ENCODE assay signal across 8 mouse cellular contexts in genomic region chr14:73552341-73553121, GRCm38 (mm10). TPM values are rescaled to one million over a fixed set of nuclear protein-coding genes. Genes with fewer than 3 reads are reported as not detected.
DNase-seq lines count a peak whose midpoint lies in the region; ATAC-seq and TF ChIP-seq lines count a peak whose summit lies in the region.

No protein-coding gene starts in this region.

- no peak overlapping the region for H3K27ac ChIP-seq in ES-Bruce4 (ENCODE audit: insufficient read depth, low read length)
- H3K27ac ChIP-seq in forebrain, embryonic 13.5 days: peak overlapping the region; percentile 64; the same call in 1 of the 2 replicates
- peak overlapping the region; percentile 84 for H3K27ac ChIP-seq in liver, postnatal 0 days (ENCODE audit: low read depth)
- H3K27ac ChIP-seq in neural tube, embryonic 14.5 days (ENCODE audit: low read depth, low read length): peak overlapping the region; percentile 60

- no peaks in the 10 kb centered on the region for H3K27me3 ChIP-seq in ES-Bruce4 (ENCODE audit: control insufficient read depth, insufficient read depth, low read length, poor library complexity, severe bottlenecking)
- no peaks in the 10 kb centered on the region for H3K27me3 ChIP-seq in forebrain, embryonic 13.5 days
- H3K27me3 ChIP-seq in liver, postnatal 0 days (ENCODE audit: insufficient read depth, low read length): no peaks in the 10 kb centered on the region
- H3K27me3 ChIP-seq in neural tube, embryonic 14.5 days (ENCODE audit: control insufficient read depth, insufficient read depth, low read length): no peaks in the 10 kb centered on the region

- intact Hi-C loops in heart, postnatal 10 days (cut with DNase I): no loop called here

- no peak for TF ChIP-seq POLR2A in ES-Bruce4 (IDR thresholded peaks at IDR 0.05; ENCODE audit: insufficient read depth, low read length)

- H3K36me3 ChIP-seq in ES-Bruce4 (ENCODE audit: control insufficient read depth, insufficient read depth, low read length, poor library complexity, severe bottlenecking): no peaks in the 10 kb centered on the region
- peaks cover 9% of the 10 kb centered on the region for H3K36me3 ChIP-seq in forebrain, embryonic 13.5 days (ENCODE audit: poor library complexity, severe bottlenecking)
- no peaks in the 10 kb centered on the region; the same call in 1 of the 2 replicates for H3K36me3 ChIP-seq in liver, postnatal 0 days (replicated peaks; ENCODE audit: insufficient read depth, low read length)
- no peaks in the 10 kb centered on the region for H3K36me3 ChIP-seq in neural tube, embryonic 14.5 days (ENCODE audit: control insufficient read depth, insufficient read depth, low read length)

- peak overlapping the region; percentile 93 for H3K4me3 ChIP-seq in ES-Bruce4 (ENCODE audit: low read depth, low read length)
- H3K4me3 ChIP-seq in forebrain, embryonic 13.5 days: peak overlapping the region; percentile 85
- H3K4me3 ChIP-seq in liver, postnatal 0 days (ENCODE audit: low read depth, low read length): peak overlapping the region; percentile 92
- peak overlapping the region; percentile 85 for H3K4me3 ChIP-seq in neural tube, embryonic 14.5 days (ENCODE audit: low read depth, low read length)

- H3K4me2 ChIP-seq in forebrain, embryonic 13.5 days: peak overlapping the region; percentile 80
- H3K4me2 ChIP-seq in liver, postnatal 0 days (ENCODE audit: low read depth, low read length): peak overlapping the region; percentile 78
- peak overlapping the region; percentile 77 for H3K4me2 ChIP-seq in neural tube, embryonic 14.5 days (ENCODE audit: low read depth, low read length)

- DNase-seq in heart, postnatal 10 days: peak; percentile 96 to 99
- DNase-seq in large intestine, adult 2 months (ENCODE audit: low read depth, low spot score): peak; percentile 83
- peak; percentile 98 for DNase-seq in liver, postnatal 0 days
- peak; percentile 100 for DNase-seq in testis, postnatal 10 days (ENCODE audit: low spot score)

- H3K9ac ChIP-seq in ES-Bruce4 (ENCODE audit: low read depth, poor library complexity, severe bottlenecking): peak overlapping the region; percentile 91
- H3K9ac ChIP-seq in forebrain, embryonic 13.5 days: peak overlapping the region; percentile 92
- H3K9ac ChIP-seq in liver, postnatal 0 days (replicated peaks): peak overlapping the region; percentile 91
- H3K9ac ChIP-seq in neural tube, embryonic 14.5 days (replicated peaks; ENCODE audit: low read depth, low read length): peak overlapping the region; percentile 92

- TF ChIP-seq CTCF in ES-Bruce4 (IDR thresholded peaks at IDR 0.05; ENCODE audit: low read depth, low read length): no peak
- peak; percentile 15; the same call in 1 of the 2 replicates for TF ChIP-seq CTCF in liver, postnatal 0 days (IDR thresholded peaks at IDR 0.05; ENCODE audit: low read depth)

- ATAC-seq in cerebellum, adult (ENCODE audit: insufficient number of reproducible peaks, low FRiP score, low TSS enrichment): peak; percentile 96
- peak; percentile 97 for ATAC-seq in forebrain, embryonic 13.5 days
- ATAC-seq in liver, postnatal 0 days: peak; percentile 96
- peak; percentile 96 for ATAC-seq in neural tube, embryonic 14.5 days (ENCODE audit: low read depth)

- TF ChIP-seq EP300 in ES-Bruce4 (IDR thresholded peaks at IDR 0.05; ENCODE audit: insufficient read depth, low read depth, low read length): peak; percentile 28; the same call in 1 of the 2 replicates
- TF ChIP-seq EP300 in liver, postnatal 0 days (IDR thresholded peaks at IDR 0.05; ENCODE audit: low read depth): no peak

- WGBS in forebrain, embryonic 13.5 days: 4% methylated on average over 61 of the region's 61 CpGs
- 3% methylated on average over 61 of the region's 61 CpGs for WGBS in large intestine, adult 2 months
- WGBS in liver, postnatal 0 days (ENCODE audit: insufficient replicate concordance): 6% methylated on average over 57 of the region's 61 CpGs
- WGBS in neural tube, embryonic 14.5 days: 4% methylated on average over 61 of the region's 61 CpGs

- peaks cover 2% of the 10 kb centered on the region for H3K4me1 ChIP-seq in ES-Bruce4 (ENCODE audit: control insufficient read depth, insufficient read depth, low read length)
- H3K4me1 ChIP-seq in forebrain, embryonic 13.5 days: peaks cover 14% of the 10 kb centered on the region
- H3K4me1 ChIP-seq in liver, postnatal 0 days (ENCODE audit: insufficient read depth): peaks cover 21% of the 10 kb centered on the region
- peaks cover 6% of the 10 kb centered on the region for H3K4me1 ChIP-seq in neural tube, embryonic 14.5 days (ENCODE audit: control insufficient read depth, insufficient read depth, low read length)

- H3K9me3 ChIP-seq in ES-Bruce4 (replicated peaks; ENCODE audit: control insufficient read depth, insufficient read depth, low read length, poor library complexity, severe bottlenecking): no peaks in the 10 kb centered on the region
- no peaks in the 10 kb centered on the region for H3K9me3 ChIP-seq in forebrain, embryonic 13.5 days (replicated peaks)
- H3K9me3 ChIP-seq in liver, postnatal 0 days (ENCODE audit: low read length): no peaks in the 10 kb centered on the region
- no peaks in the 10 kb centered on the region for H3K9me3 ChIP-seq in neural tube, embryonic 14.5 days (ENCODE audit: control insufficient read depth, low read length)

RNA-seq across cellular contexts. Expression of gene Nudt15, which starts 4.5 kb away (rescaled TPM):
- 3.3 and 3.9 TPM in 2 replicates for polyA plus RNA-seq in ES-Bruce4 (2011; ENCODE audit: insufficient read depth, insufficient read length, low read depth, missing spikeins)
- 7.9 and 10.0 TPM in 2 replicates for polyA plus RNA-seq in forebrain, embryonic 13.5 days (2015; fragmentation: Nextera tagmentation; extraction: Ambion mirVana)
- 1 to 10 TPM; 5.3 to 7.5 TPM for total RNA-seq in heart, postnatal 10 days (2021)
- 1.1 and 1.2 TPM in 2 replicates for polyA plus RNA-seq in large intestine, adult 2 months (2012; rRNA removed)
- polyA plus RNA-seq in liver, postnatal 0 days (2015; fragmentation: Nextera tagmentation; extraction: Ambion mirVana): 1.6 and 1.9 TPM in 2 replicates
- polyA plus RNA-seq in neural tube, embryonic 14.5 days (2014; fragmentation: Nextera tagmentation; extraction: Ambion mirVana): 10.5 and 14.6 TPM in 2 replicates

RNA-seq across cellular contexts. Expression of gene Sucla2, which starts 27.4 kb away (rescaled TPM):
- 82.5 and 91.0 TPM in 2 replicates for polyA plus RNA-seq in ES-Bruce4 (2011; ENCODE audit: insufficient read depth, insufficient read length, low read depth, missing spikeins)
- 103 and 110 TPM in 2 replicates for polyA plus RNA-seq in forebrain, embryonic 13.5 days (2015; fragmentation: Nextera tagmentation; extraction: Ambion mirVana)
- total RNA-seq in heart, postnatal 10 days (2021): 100 to 1,000 TPM; 581 to 631 TPM
- polyA plus RNA-seq in large intestine, adult 2 months (2012; rRNA removed): 17.3 and 28.0 TPM in 2 replicates
- 99.7 and 102 TPM in 2 replicates for polyA plus RNA-seq in liver, postnatal 0 days (2015; fragmentation: Nextera tagmentation; extraction: Ambion mirVana)
- polyA plus RNA-seq in neural tube, embryonic 14.5 days (2014; fragmentation: Nextera tagmentation; extraction: Ambion mirVana): 139 and 150 TPM in 2 replicates

RNA-seq across cellular contexts. Expression of gene Med4, which starts 42.7 kb away (rescaled TPM):
- polyA plus RNA-seq in ES-Bruce4 (2011; ENCODE audit: insufficient read depth, insufficient read length, low read depth, missing spikeins): 63.0 and 64.0 TPM in 2 replicates
- polyA plus RNA-seq in forebrain, embryonic 13.5 days (2015; fragmentation: Nextera tagmentation; extraction: Ambion mirVana): 112 and 124 TPM in 2 replicates
- total RNA-seq in heart, postnatal 10 days (2021): 10 to 100 TPM; 21.1 to 22.8 TPM
- 12.3 and 13.5 TPM in 2 replicates for polyA plus RNA-seq in large intestine, adult 2 months (2012; rRNA removed)
- polyA plus RNA-seq in liver, postnatal 0 days (2015; fragmentation: Nextera tagmentation; extraction: Ambion mirVana): 18.7 and 20.4 TPM in 2 replicates
- polyA plus RNA-seq in neural tube, embryonic 14.5 days (2014; fragmentation: Nextera tagmentation; extraction: Ambion mirVana): 79.1 and 80.7 TPM in 2 replicates
